Mouse (Mus musculus): ENCODE data around the gene Bcl2a1b.
"Not testable (repeated sequence)": the region's sequence is repeated elsewhere in the genome, so short reads cannot be mapped to it uniquely, and the experiment has no call there.

Bcl2a1b gene

DNA sequence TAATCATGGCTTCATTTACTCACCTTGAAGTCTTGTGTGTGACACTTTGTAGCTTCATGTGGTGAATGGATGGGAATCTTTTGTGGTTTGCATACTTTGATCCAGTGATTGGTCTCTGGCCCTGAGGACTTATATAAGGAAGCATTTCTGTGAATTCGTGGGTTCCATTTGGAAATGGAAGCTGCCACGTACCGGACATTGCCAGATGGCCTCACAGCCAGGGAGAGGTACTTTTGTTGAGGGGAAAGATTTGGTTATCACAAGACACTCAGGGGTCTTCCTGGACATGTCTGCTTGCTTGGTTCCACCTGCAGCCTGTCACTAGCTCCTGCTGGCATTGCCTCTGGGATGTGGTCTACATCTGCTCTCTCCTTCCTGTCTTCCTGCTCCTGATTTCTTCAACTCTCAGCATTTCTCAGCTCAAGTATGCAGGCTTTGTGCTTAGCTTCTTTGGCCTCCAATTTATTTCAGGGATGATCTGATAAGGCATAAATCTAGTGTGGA is 41.6 kb downstream of the Bcl2a1b start:
- DNase-seq (ENCODE audit: low spot score in 2 of 2) = not testable (repeated sequence)

GRCm38 (mm10) chr9:89253400-89253799 is 54.4 kb downstream of the Bcl2a1b start:
- DNase-seq (ENCODE audit: low spot score in 2 of 2) = no peak

- no peak for DNase-seq (ENCODE audit: low spot score in 2 of 2)
Measured at GRCm38 (mm10) chr9:89256556-89257335, 57.7 kb downstream of the Bcl2a1b start.
